16 mouse cellular contexts compared by ENCODE assay signal in the genomic region with DNA sequence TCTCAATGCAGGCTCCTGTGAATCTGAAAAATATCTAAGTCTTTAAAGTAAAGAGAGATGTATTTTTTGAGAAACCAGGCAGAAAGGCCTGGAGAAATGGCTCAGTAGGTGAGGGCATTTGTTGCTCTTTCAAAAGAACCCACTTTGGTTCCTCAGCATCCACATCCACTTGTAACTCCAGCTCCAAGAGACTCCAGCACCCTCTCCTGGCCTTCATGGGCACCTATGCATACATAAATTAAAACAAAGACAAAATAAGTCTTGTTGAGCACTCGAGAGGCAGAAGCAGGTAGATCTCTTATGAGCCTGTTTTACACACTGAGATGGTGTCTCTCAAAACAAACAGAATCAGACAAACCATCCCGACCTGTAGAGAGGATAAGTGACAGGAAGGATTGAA. TPM values are rescaled to one million over a fixed set of nuclear protein-coding genes. Genes with fewer than 3 reads are reported as not detected.
"Had no signal": no experiment of that assay in that cellular context is flagged by ENCODE, and none has a peak within 500 bp of the region (broad histone marks: within the 10 kb centered on the region; RNA-seq: fewer than 3 reads in every experiment).

No protein-coding gene starts in this region.

- H3K9ac ChIP-seq: limb, embryonic 12.5 days; liver, embryonic 13.5 days; liver, postnatal 0 days; lung, embryonic 15.5 days; midbrain, embryonic 12.5 days; neural tube, embryonic 15.5 days had no signal

- H3K4me2 ChIP-seq: limb, embryonic 12.5 days; liver, embryonic 13.5 days; lung, embryonic 15.5 days; midbrain, embryonic 12.5 days; neural tube, embryonic 15.5 days had no signal

- H3K36me3 ChIP-seq: limb, embryonic 12.5 days; liver, embryonic 13.5 days; lung, embryonic 15.5 days; midbrain, embryonic 12.5 days; neural tube, embryonic 15.5 days had no signal

- H3K27ac ChIP-seq: limb, embryonic 12.5 days; liver, embryonic 13.5 days; lung, embryonic 15.5 days; macrophage; midbrain, embryonic 12.5 days; neural tube, embryonic 15.5 days had no signal

- H3K4me3 ChIP-seq: limb, embryonic 12.5 days; liver, embryonic 13.5 days; lung, embryonic 15.5 days; megakaryocyte, embryonic 14.5 days; midbrain, embryonic 12.5 days; neural tube, embryonic 15.5 days had no signal

- H3K27me3 ChIP-seq: limb, embryonic 12.5 days; liver, embryonic 13.5 days; lung, embryonic 15.5 days; megakaryocyte, embryonic 14.5 days; neural tube, embryonic 15.5 days had no signal

- ATAC-seq: liver, postnatal 0 days had no signal

- H3K4me1 ChIP-seq: limb, embryonic 12.5 days; liver, embryonic 13.5 days; lung, embryonic 15.5 days; megakaryocyte, embryonic 14.5 days; midbrain, embryonic 12.5 days; neural tube, embryonic 15.5 days had no signal

- H3K9me3 ChIP-seq: limb, embryonic 12.5 days; liver, embryonic 13.5 days; lung, embryonic 15.5 days; megakaryocyte, embryonic 14.5 days; midbrain, embryonic 12.5 days; neural tube, embryonic 15.5 days had no signal

- DNase-seq: kidney, adult 9 months; kidney, postnatal 14 days; layer of hippocampus, postnatal 36 days; liver; liver, embryonic 13.5 days; liver, postnatal 0 days; lung, postnatal 14 days; right cerebral cortex, adult 18-20 months; right cerebral cortex, postnatal 25 days; thymus, postnatal 4 days had no signal

RNA-seq across cellular contexts. Expression of a gene that starts 19.1 kb away (rescaled TPM):
- polyA plus RNA-seq: macrophage had no signal
